Mouse (Mus musculus): ENCODE measurements around the gene Psmb11. TPM values are rescaled to one million over a fixed set of nuclear protein-coding genes. Genes with fewer than 3 reads are reported as not detected.

The Psmb11 gene
- polyA plus RNA-seq, 1 experiment from 2014 or later = not detected

DNA sequence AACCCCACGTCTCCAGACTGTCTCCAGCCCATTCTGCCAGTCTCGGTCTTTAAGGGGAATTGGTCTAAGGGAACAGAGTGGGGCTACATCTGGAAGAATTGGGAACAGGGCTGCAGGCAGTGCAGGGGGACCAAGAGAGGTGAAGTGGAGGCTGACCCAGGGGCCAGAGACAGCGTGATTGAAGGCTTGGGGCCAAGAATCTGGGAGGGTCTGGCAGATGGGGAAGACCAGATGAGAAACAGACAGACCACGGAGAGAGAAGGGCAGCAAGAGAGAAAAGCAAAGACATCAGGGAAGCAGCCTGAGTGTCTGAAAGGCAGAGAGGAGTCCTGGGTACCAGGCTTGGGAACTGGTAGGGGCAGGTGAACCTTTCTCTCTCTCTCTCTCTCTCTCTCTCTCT, 18.9 kb downstream of the Psmb11 start:
- Histone ChIP-seq H3K27ac (replicated peaks; ENCODE audit: low read depth, low read length) (no peak overlapping the region), H3K9ac (ENCODE audit: low read depth, low read length) (peak overlapping the region; percentile 82), H3K36me3 (ENCODE audit: control insufficient read depth, insufficient read depth, low read length) (peaks cover 57% of the 10 kb centered on the region)

GRCm38 (mm10) chr14:54640946-54641304, 19.7 kb downstream of the Psmb11 start, which contains the start of gene Gm17606:
Gene Gm17606 (plus strand): TSS chr14:54640952.
- DNase-seq (ENCODE audit: low spot score) (no peak), ATAC-seq (ENCODE audit: low read depth) (peak; percentile 16; the same call in 1 of the 2 replicates)
- Histone ChIP-seq H3K27me3 (replicated peaks; ENCODE audit: control insufficient read depth, insufficient read depth, low read length) (no peaks in the 10 kb centered on the region), H3K9ac (ENCODE audit: low read depth, low read length) (peak within 1 kb of the TSS; percentile 82), H3K27ac (replicated peaks; ENCODE audit: low read depth, low read length) (peak within 1 kb of the TSS; percentile 78), H3K36me3 (ENCODE audit: control insufficient read depth, insufficient read depth, low read length) (peaks cover 60% of the 10 kb centered on the region), H3K4me1 (ENCODE audit: control insufficient read depth, insufficient read depth, low read length) (0 out of 2 replicates have a peak, but pooled peaks cover 10% of the 10 kb centered on the region), H3K4me3 (ENCODE audit: low read depth, low read length) (peak within 1 kb of the TSS; percentile 80), H3K4me2 (ENCODE audit: low read depth, low read length) (peak within 1 kb of the TSS; percentile 97), H3K9me3 (ENCODE audit: control insufficient read depth, low read length) (no peaks in the 10 kb centered on the region)
- WGBS = 0% methylated on average over 5 of the region's 28 CpGs

More for the DNA sequence above, 18.9 kb downstream of the Psmb11 start:
- H3K4me3 ChIP-seq (ENCODE audit: low read depth, low read length) = peak overlapping the region; percentile 80
- DNase-seq (ENCODE audit: low spot score) = no peak
- 0 out of 2 replicates have a peak, but pooled peaks cover 10% of the 10 kb centered on the region for H3K4me1 ChIP-seq (ENCODE audit: control insufficient read depth, insufficient read depth, low read length)
- peak overlapping the region; percentile 97 for H3K4me2 ChIP-seq (ENCODE audit: low read depth, low read length)
- no peaks in the 10 kb centered on the region for H3K9me3 ChIP-seq (ENCODE audit: control insufficient read depth, low read length)
- H3K27me3 ChIP-seq (replicated peaks; ENCODE audit: control insufficient read depth, insufficient read depth, low read length) = no peaks in the 10 kb centered on the region
- no peak for ATAC-seq (ENCODE audit: low read depth)
- WGBS = 20% methylated on average over 4 of the region's 4 CpGs

DNA sequence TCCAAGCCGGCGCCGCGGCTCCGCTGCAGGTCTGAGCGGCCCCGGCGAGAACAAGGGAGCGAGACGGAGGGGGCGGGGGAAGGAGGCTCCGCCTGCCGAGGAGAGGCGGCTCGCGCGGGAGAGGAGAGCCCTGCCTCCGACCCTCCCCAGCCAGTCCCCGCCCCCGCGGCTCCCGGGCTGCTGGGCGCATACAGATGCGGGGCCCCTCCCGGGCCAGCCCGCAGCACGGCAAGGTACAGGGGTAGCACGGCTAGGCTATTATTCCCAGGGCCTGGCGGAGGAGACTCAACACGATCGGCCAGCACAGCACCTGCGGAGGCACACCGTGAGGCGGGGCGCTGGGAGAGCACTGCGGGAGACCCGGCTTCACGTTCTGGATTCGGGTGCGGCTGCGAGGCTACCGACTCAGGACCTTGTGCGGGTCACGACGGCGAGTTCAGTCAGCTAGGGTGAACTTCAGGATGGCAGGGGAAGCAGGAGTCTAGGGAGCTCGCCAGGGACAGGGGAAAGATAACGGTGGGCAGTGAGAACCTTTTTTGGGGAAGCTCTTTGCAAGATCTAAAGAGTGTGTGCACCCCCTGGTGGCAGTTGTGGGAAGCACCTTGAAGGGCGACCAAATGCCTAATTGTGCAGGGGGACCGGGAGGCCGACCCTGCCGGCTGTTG, 20.2 kb downstream of the Psmb11 start, which contains the start of gene Cdh24:
Gene Cdh24, minus strand, starts transcription at position 60 of the 665 bp plus-strand sequence.
- Histone ChIP-seq H3K27ac (replicated peaks; ENCODE audit: low read depth, low read length) (peak within 1 kb of the TSS; percentile 78), H3K9ac (ENCODE audit: low read depth, low read length) (peak within 1 kb of the TSS; percentile 82), H3K9me3 (ENCODE audit: control insufficient read depth, low read length) (no peaks in the 10 kb centered on the region), H3K27me3 (replicated peaks; ENCODE audit: control insufficient read depth, insufficient read depth, low read length) (no peaks in the 10 kb centered on the region), H3K4me2 (ENCODE audit: low read depth, low read length) (peak within 1 kb of the TSS; percentile 97), H3K36me3 (ENCODE audit: control insufficient read depth, insufficient read depth, low read length) (peaks cover 60% of the 10 kb centered on the region), H3K4me1 (ENCODE audit: control insufficient read depth, insufficient read depth, low read length) (0 out of 2 replicates have a peak, but pooled peaks cover 10% of the 10 kb centered on the region), H3K4me3 (ENCODE audit: low read depth, low read length) (peak within 1 kb of the TSS; percentile 80)
- ATAC-seq (ENCODE audit: low read depth) (peak; percentile 96), DNase-seq (ENCODE audit: low spot score) (peak; percentile 95)
- 0% methylated on average over 30 of the region's 52 CpGs for WGBS

DNA sequence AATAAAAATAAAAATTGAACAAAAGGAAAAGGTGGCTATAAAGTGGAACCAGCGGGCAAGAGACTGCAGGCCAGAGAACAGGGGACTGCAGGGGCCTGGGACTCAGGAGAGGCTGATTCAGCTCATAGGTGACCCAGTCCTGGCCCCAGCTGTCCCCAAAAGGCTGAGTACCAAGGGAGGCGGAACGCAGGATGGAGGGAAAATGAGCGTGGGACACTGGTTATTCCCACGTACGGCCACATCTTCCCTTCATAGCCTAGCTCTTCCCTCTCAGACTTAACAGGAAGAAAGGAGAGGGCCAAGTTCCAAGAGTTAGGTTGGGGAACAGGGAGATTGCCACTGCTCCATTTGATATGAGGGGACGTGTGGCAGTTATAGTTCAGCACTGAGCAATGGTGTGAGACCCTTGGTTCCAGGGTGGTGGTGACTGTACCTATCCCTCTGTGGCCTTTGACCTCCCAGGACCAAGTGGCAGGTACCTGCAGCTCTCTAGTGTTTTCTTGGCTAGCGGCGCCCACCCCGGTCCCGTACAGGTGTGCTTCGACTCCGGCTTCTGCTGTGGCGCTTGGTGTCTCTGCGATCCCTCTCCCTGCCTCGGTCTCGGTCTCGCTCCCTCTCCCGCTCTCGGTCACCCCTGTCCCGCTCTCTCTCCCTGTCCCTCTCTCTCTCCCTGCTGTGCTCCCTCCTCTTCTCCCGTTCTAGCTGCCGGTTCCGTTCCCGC, 21.2 kb downstream of the Psmb11 start:
- H3K36me3 ChIP-seq (ENCODE audit: control insufficient read depth, insufficient read depth, low read length) = peaks cover 60% of the 10 kb centered on the region
- no peak overlapping the region for H3K9ac ChIP-seq (ENCODE audit: low read depth, low read length)
- H3K4me1 ChIP-seq (ENCODE audit: control insufficient read depth, insufficient read depth, low read length) = 0 out of 2 replicates have a peak, but pooled peaks cover 10% of the 10 kb centered on the region
- no peak overlapping the region for H3K4me3 ChIP-seq (ENCODE audit: low read depth, low read length)
- no peak overlapping the region for H3K27ac ChIP-seq (replicated peaks; ENCODE audit: low read depth, low read length)
- ATAC-seq (ENCODE audit: low read depth) = no peak
- DNase-seq (ENCODE audit: low spot score) = no peak
- WGBS = 80% methylated on average over 25 of the region's 25 CpGs
- no peaks in the 10 kb centered on the region for H3K9me3 ChIP-seq (ENCODE audit: control insufficient read depth, low read length)
- no peak overlapping the region for H3K4me2 ChIP-seq (ENCODE audit: low read depth, low read length)
- H3K27me3 ChIP-seq (replicated peaks; ENCODE audit: control insufficient read depth, insufficient read depth, low read length) = no peaks in the 10 kb centered on the region

- no peak overlapping the region for H3K4me2 ChIP-seq (ENCODE audit: low read depth, low read length)
- ATAC-seq (ENCODE audit: low read depth) = no peak
- H3K9ac ChIP-seq (ENCODE audit: low read depth, low read length) = no peak overlapping the region
- 0 out of 2 replicates have a peak, but pooled peaks cover 10% of the 10 kb centered on the region for H3K4me1 ChIP-seq (ENCODE audit: control insufficient read depth, insufficient read depth, low read length)
- H3K27ac ChIP-seq (replicated peaks; ENCODE audit: low read depth, low read length) = no peak overlapping the region
- whole genome bisulfite sequencing = 83% methylated on average over 2 of the region's 2 CpGs
- DNase-seq (ENCODE audit: low spot score) = no peak
- no peaks in the 10 kb centered on the region for H3K27me3 ChIP-seq (replicated peaks; ENCODE audit: control insufficient read depth, insufficient read depth, low read length)
- no peak overlapping the region for H3K4me3 ChIP-seq (ENCODE audit: low read depth, low read length)
- H3K9me3 ChIP-seq (ENCODE audit: control insufficient read depth, low read length) = no peaks in the 10 kb centered on the region
- peaks cover 62% of the 10 kb centered on the region for H3K36me3 ChIP-seq (ENCODE audit: control insufficient read depth, insufficient read depth, low read length)
Measured at GRCm38 (mm10) chr14:54643011-54643410, 21.8 kb downstream of the Psmb11 start.

- no peak overlapping the region for H3K9ac ChIP-seq (ENCODE audit: low read depth, low read length)
- ATAC-seq (ENCODE audit: low read depth) (no peak), DNase-seq (ENCODE audit: low spot score) (no peak)
- no peaks in the 10 kb centered on the region for H3K9me3 ChIP-seq (ENCODE audit: control insufficient read depth, low read length)
- H3K36me3 ChIP-seq (ENCODE audit: control insufficient read depth, insufficient read depth, low read length) = peaks cover 74% of the 10 kb centered on the region
- 84% methylated on average over 9 of the region's 9 CpGs for WGBS
- H3K4me2 ChIP-seq (ENCODE audit: low read depth, low read length) = no peak overlapping the region
- H3K27ac ChIP-seq (replicated peaks; ENCODE audit: low read depth, low read length) = no peak overlapping the region
- no peaks in the 10 kb centered on the region for H3K27me3 ChIP-seq (replicated peaks; ENCODE audit: control insufficient read depth, insufficient read depth, low read length)
- no peak overlapping the region for H3K4me3 ChIP-seq (ENCODE audit: low read depth, low read length)
- H3K4me1 ChIP-seq (ENCODE audit: control insufficient read depth, insufficient read depth, low read length) = 0 out of 2 replicates have a peak, but pooled peaks cover 10% of the 10 kb centered on the region
Measured at GRCm38 (mm10) chr14:54644294-54644693, 23.1 kb downstream of the Psmb11 start.

DNA sequence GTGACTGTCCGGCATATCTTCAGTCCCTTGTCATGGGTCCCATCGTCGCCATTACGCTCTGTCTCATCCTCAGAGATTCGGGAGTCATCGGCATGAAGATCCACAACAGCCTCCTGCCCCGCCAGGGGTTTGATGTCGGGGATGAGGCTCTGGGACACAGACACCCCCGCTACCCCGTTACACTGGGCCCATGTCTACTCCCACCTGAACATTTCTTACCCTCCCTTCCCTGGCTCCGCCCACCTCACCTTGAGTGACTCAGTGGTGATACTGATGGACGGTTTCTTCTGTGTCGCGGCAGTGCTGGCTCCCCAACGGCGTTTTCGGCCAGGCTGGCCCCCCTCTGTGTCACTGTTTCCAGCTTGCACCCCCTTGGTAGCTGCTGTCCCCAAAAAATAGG, 25.2 kb downstream of the Psmb11 start:
- no peak overlapping the region for H3K4me2 ChIP-seq (ENCODE audit: low read depth, low read length)
- ATAC-seq (ENCODE audit: low read depth) = no peak
- H3K36me3 ChIP-seq (ENCODE audit: control insufficient read depth, insufficient read depth, low read length) = peaks cover 94% of the 10 kb centered on the region
- no peak overlapping the region for H3K9ac ChIP-seq (ENCODE audit: low read depth, low read length)
- no peak for DNase-seq (ENCODE audit: low spot score)
- no peaks in the 10 kb centered on the region for H3K27me3 ChIP-seq (replicated peaks; ENCODE audit: control insufficient read depth, insufficient read depth, low read length)
- no peaks in the 10 kb centered on the region for H3K9me3 ChIP-seq (ENCODE audit: control insufficient read depth, low read length)
- 91% methylated on average over 17 of the region's 17 CpGs for WGBS
- H3K27ac ChIP-seq (replicated peaks; ENCODE audit: low read depth, low read length) = no peak overlapping the region
- H3K4me1 ChIP-seq (ENCODE audit: control insufficient read depth, insufficient read depth, low read length) = no peaks in the 10 kb centered on the region
- H3K4me3 ChIP-seq (ENCODE audit: low read depth, low read length) = no peak overlapping the region

- Histone ChIP-seq H3K9me3 (ENCODE audit: control insufficient read depth, low read length) (no peaks in the 10 kb centered on the region), H3K27ac (replicated peaks; ENCODE audit: low read depth, low read length) (no peak overlapping the region), H3K4me3 (ENCODE audit: low read depth, low read length) (no peak overlapping the region), H3K36me3 (ENCODE audit: control insufficient read depth, insufficient read depth, low read length) (peaks cover 95% of the 10 kb centered on the region), H3K9ac (ENCODE audit: low read depth, low read length) (no peak overlapping the region), H3K4me1 (ENCODE audit: control insufficient read depth, insufficient read depth, low read length) (peaks cover 2% of the 10 kb centered on the region; the same call in 1 of the 2 replicates), H3K27me3 (replicated peaks; ENCODE audit: control insufficient read depth, insufficient read depth, low read length) (no peaks in the 10 kb centered on the region), H3K4me2 (ENCODE audit: low read depth, low read length) (no peak overlapping the region)
- DNase-seq (ENCODE audit: low spot score) (no peak), ATAC-seq (ENCODE audit: low read depth) (no peak)
- WGBS = 88% methylated on average over 8 of the region's 8 CpGs
Measured at GRCm38 (mm10) chr14:54646898-54647636, 25.8 kb downstream of the Psmb11 start.

Data from embryonic facial prominence, embryonic 14.5 days (tissue).